Mouse (Mus musculus) thymus, postnatal 0 days (tissue): ENCODE results near the gene Shisa5. TPM values are rescaled to one million over a fixed set of nuclear protein-coding genes. Genes with fewer than 3 reads are reported as not detected.

ENCODE experiments used
- DNase-seq: peaks from one replicate; pipeline ENCODE4 v3.0.0-alpha.2; 2015; ENCODE audit warnings: low spot score
- polyA plus RNA-seq: library from polyadenylated mRNA; unstranded; fragments of >200 nt; fragmentation: Nextera tagmentation; extraction: Ambion mirVana; gene quantifications from 2 replicates; pipeline ENCODE4 v1.2.1, GENCODE M21; 2015

Shisa5 gene
- polyA plus RNA-seq, 1 experiment from 2014 or later = 212 TPM

DNA sequence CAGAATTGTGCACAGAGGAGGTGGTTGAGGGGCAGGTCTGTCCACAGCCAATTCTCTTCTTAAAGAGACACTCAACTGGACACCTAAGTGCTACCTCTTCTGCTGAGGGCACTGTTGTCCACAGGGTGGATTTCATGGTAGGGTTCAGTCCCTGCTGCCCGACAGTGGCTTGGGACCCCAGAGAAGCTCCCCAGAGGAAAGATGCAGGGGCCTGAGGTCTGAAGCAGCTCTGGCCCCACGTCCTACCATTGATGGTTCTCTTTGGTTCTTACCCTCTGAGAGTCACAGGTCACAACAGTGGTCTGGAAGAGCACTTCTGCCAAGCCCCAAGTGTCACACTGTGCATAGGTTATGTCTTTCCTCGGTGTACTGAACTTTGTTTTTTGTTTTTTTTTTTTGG, 15.0 kb downstream of the Shisa5 start:
- DNase-seq = no peak

GRCm38 (mm10) chr9:109053851-109054250, 15.5 kb downstream of the Shisa5 start:
- DNase-seq = no peak

DNA sequence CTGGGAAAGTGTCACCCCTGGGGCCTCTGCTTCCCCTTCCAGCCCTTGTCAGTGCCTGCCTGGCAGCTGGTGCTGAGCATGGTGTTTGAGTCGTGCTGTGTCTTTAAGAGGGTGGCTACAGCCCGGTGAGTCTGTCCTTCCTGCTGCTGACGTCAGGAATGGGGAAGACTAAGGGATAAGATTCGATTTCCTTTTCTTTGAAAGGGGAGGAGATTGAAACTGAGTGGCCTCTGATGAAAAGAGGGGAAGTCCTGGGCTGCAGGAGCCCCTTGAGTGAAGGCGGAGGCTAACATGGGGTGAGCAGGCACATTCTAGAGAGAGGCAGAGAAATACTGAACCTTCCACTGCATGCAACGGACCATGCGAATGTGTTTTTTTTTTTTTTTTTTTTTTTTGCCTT, 16.3 kb downstream of the Shisa5 start:
- peak; percentile 62 for DNase-seq

GRCm38 (mm10) chr9:109055271-109056030, 17.1 kb downstream of the Shisa5 start:
- no peak for DNase-seq

DNA sequence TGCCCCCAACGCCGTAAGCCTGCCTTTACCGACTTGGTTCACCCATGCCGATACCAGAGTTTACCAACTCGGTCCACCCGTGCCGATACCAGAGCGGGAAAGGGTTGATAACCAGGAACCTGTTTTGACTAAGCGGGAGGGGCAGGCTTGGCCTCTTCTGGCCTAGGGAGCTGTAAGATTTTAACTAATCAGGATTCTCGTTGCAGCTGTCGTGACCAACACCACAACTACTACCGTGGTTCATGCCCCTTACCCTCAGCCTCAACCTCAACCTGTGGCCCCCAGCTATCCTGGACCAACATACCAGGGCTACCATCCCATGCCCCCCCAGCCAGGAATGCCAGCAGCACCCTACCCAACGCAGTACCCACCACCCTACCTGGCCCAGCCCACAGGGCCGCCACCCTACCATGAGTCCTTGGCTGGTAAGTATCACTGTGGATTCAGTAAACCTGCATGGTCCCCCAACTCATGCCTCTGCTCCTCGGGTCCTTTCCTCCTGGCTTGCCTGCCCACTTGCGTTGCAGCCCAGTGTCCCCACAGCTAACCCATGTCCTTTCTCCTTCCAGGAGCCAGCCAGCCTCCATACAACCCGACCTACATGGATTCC, 17.8 kb downstream of the Shisa5 start:
- DNase-seq = no peak

DNA sequence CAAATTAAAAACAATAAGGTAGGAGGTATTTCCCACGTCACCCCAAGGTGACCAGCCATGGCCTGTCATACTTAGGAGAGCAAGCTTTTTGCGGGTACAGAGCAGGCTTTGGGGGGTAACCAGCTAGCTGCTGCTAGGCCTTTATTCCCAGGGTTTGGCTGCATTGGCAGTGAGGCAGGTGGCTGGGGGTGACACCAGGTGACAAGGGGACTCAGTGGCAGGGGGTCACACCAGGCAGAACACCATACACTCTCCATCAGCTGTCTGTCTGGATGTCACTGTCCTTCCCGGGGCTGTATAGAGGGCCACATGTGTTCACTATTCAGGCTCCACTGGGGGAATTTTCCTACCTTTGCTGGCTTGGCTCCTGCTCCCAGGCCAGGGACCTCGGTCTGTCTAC, 18.6 kb downstream of the Shisa5 start:
- DNase-seq = no peak

- no peak for DNase-seq
Measured at GRCm38 (mm10) chr9:109057543-109057942, 19.2 kb downstream of the Shisa5 start.

DNA sequence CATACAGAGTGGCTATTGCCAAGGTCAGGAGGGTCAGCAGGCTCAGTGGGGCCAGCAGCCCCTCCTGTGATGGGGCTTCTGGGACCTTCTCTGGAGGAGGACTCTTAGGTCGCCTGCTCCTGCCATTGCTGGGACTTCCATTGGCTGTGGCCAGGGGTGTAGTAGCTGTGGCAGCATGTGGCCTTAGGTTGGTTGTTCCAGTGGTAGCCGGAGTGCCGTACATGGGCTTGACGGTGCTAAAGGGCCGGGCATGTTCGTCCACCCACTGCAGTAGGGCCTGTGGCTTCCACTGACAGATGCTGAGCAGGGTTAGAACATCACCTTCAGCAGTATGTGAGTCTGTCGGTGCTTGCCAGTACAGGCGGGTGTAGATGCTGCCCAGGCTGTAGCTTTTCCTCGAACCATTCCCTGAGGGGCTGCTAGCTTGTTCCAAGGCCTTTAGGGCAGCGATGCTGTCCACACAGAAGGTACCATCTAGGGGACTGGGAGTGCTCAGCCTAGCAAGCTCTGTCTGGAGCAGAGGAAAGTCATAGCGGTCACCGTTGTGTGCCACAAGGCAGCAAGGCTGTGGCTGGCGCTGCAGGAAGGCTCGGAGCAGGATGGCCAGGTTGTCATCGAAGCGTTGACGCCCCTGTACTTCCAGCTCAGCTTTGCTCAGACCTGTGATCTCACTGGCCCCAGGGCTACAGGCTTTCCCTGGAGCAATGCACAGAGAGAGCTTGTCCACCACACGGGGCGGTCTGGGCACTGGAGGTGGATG, 19.8 kb downstream of the Shisa5 start:
- DNase-seq = no peak

DNA sequence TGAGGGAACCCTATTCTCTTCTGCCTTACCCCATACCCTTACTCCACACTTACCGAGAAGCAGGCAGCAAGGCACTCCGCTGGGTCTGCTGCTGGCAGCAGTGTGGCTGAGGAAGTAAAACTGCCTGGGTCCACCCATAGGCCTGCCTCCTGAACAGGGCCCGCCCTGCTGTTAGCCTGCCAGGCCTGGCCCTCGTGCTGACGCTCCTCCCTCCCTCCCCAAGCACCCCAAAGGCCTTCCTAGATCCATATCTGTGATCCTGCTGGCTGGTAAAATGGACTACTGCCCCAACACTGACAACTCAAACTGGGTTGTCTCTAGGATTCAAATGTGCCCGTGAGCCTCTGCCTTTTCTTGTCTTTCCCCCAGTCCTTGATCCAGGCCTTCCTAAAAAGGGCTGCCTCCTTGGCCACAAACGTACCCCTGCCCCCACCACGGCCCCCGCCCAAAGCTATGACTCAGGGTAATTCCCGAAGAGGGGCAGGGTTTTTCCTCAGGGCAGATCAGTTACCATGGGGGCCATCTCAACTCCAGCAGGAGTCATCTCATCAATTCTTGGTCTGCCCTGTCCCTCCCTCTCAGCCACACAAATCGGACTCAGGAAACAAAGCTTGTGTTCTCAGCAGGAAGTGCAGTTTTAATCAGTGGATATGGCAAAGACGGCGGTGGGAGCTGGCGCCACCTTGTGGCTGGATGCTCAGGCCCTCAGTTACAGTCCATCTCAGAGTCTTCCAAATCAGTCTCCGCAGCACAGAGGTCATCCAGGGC, 21.0 kb downstream of the Shisa5 start, which contains the start of gene Trex1:
Gene Trex1, minus strand, starts transcription at position 599 of the 768 bp plus-strand sequence.
- peak; percentile 81 for DNase-seq

GRCm38 (mm10) chr9:109060184-109060897, 22.0 kb downstream of the Shisa5 start:
- DNase-seq = no peak

GRCm38 (mm10) chr9:109060898-109061295, 22.5 kb downstream of the Shisa5 start:
- DNase-seq = no peak

DNA sequence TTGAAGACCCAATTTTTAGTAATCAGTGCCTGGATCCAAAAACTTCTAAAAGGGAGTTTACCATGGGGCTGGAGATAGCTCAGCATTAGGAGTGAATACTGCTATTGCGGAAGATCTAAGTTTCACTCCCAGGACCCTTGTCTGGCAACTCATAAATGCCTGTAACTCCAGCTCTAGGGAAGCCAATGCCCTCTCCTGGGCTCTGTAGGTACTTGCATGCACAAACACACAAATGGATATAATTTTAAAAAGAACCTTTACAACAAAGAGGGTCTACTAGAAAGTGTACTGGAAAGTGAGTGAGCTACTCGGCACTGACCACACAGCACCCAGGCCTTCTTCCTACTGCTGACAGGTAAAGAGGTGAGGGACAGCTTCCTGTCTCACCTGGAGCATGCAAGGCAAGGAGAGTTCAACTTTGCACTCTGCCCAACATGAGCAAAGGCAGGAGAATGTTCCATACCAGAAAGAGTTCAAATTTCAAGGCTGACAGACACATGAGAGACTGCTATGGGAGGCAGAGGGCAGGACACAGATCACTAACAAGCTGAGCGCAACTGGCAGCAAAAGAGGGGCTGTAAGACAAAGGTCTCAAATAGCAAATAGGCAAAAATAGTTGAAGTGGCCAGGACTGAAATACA, 29.9 kb downstream of the Shisa5 start:
- DNase-seq = no peak

GRCm38 (mm10) chr9:109073661-109074573, 35.6 kb downstream of the Shisa5 start, which contains the start of gene Atrip:
Gene Atrip, minus strand, starts transcription at chr9:109074124.
- DNase-seq = peak; percentile 90

DNA sequence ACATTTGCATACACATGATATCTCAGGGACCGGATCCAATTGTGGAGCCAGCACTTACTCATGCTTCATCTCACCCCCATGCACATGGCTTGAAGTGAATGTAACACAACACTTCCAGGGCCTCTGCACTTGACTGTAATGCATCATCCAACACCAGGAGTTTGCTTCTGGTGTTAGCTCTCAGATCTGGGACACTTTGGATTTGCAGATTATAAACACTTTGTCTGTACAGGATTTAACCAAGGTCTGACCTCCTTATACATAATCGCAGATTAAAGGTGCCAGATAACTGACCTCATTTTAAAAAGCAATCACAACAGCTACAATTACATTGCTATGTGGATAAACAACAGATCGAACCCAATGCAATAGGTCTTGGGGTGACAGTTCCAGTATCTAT, 42.2 kb downstream of the Shisa5 start:
- no peak for DNase-seq

GRCm38 (mm10) chr9:109081749-109082123, 43.4 kb downstream of the Shisa5 start:
- no peak for DNase-seq

- DNase-seq = peak; percentile 87
Measured at GRCm38 (mm10) chr9:109082124-109082800, 43.9 kb downstream of the Shisa5 start, which contains the start of the genes Ccdc51 and Tma7. Gene Ccdc51, plus strand, starts transcription at chr9:109082493. Gene Tma7, minus strand, starts transcription at chr9:109082587.

- peak; percentile 44 for DNase-seq
Measured at GRCm38 (mm10) chr9:109084922-109085321, 46.6 kb downstream of the Shisa5 start.

DNA sequence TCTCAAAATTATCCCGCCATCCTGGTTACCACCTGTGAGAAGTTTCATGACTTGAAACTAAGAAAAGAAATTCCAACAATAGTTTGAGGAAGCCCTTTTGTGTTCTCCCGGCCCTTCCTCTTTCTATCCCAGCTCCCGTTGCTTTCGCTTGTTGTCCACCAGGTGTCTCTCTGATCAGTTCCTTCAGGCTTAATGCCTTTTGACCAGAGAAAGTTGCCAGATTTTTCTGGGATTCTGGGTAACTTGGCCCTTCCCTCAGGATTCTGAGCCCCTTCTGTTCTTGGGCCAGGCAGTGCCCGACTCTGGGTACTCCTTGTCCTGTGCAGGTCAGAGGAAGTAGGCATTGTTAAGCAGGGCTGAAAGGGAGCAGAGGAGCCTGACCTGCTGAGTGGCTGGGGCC, 49.6 kb downstream of the Shisa5 start:
- DNase-seq = no peak
